Mouse (Mus musculus) hematopoietic stem cell, adult 5-6 weeks (primary cell): ENCODE results near the gene Nemp2. TPM values are rescaled to one million over a fixed set of nuclear protein-coding genes. Genes with fewer than 3 reads are reported as not detected.
"Not testable (repeated sequence)": the region's sequence is repeated elsewhere in the genome, so short reads cannot be mapped to it uniquely, and the experiment has no call there.

Source experiments
- ATAC-seq, 2 experiments: fragments of 125-278 bp in 1 of 2; replicated peaks in 1 of 2; 2 replicates each; pipeline ENCODE4 v1.8.0; 2016 to 2017; ENCODE audit warnings: inconsistent platforms in 2 of 2, mild to moderate bottlenecking in 2 of 2, moderate number of reproducible peaks in 2 of 2, low read depth in 1 of 2, moderate TSS enrichment in 1 of 2; ENCODE audit not compliant: low FRiP score in 2 of 2, poor library complexity in 2 of 2, severe bottlenecking in 2 of 2, insufficient read depth in 1 of 2, low TSS enrichment in 1 of 2
- total RNA-seq: library from RNA; stranded (forward); fragments of 172-1452, 232-1000 nt; gene quantifications from 2 replicates; pipeline ENCODE4 v1.2.3, GENCODE M21; 2017

Gene Nemp2
- total RNA-seq, 1 experiment from 2014 or later: 21.9 TPM

GRCm38 (mm10) chr1:52648153-52649027 is 17.9 kb downstream of the Nemp2 start:
- peak; percentile 76 to 88 for ATAC-seq

DNA sequence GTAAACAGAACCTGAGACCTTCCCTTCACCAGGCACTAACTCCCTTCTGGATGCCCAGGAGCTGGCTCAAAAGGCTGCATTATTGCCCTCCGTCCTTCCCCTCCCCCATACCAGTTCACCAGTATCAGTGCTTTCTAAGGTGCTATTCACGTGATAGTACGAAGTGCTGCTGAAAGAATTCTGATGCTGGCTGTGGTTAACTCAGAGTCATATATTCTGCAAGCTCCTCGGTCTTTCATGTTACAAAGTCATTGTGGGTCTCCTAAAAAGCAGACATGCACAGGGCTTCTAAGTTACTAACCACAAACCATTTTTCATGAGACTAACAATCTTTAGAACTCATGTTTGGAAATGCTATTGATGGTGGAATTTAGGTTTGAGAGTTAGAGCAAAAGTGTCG is 19.6 kb downstream of the Nemp2 start:
- ATAC-seq: no peak

- no peak for ATAC-seq
These were observed 22.2 kb downstream of the Nemp2 start for GRCm38 (mm10) chr1:52652601-52653253.

- peak; percentile 42 to 77; a peak in 2 of 4 replicates for ATAC-seq
These were observed 22.9 kb downstream of the Nemp2 start for GRCm38 (mm10) chr1:52653366-52653765.

GRCm38 (mm10) chr1:52655153-52655552 is 24.6 kb downstream of the Nemp2 start:
- ATAC-seq: peak; percentile 87 to 88

GRCm38 (mm10) chr1:52658160-52658559 is 27.7 kb downstream of the Nemp2 start:
- ATAC-seq: no peak

- no peak for ATAC-seq
These were observed 29.8 kb downstream of the Nemp2 start for GRCm38 (mm10) chr1:52660278-52660677.

DNA sequence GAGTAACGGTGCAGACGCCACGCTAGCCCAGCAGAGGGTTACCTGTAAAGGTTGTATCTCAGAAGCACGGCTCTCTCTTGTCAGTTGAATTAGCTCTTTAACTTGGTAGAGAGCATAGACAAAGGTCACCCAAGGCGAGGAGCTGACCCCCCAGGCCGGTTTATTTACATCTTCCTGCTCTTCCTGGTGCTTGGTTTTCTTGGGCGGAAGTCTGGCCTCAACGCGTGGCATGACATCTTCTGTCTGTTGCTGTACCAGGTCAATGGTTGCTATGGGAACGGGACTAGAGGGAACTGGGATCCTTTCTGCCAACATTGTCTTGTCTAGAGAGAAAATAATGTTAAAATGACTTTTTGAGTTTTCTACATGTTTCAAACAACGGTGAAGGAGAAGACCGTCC is 30.3 kb downstream of the Nemp2 start:
- ATAC-seq: no peak

DNA sequence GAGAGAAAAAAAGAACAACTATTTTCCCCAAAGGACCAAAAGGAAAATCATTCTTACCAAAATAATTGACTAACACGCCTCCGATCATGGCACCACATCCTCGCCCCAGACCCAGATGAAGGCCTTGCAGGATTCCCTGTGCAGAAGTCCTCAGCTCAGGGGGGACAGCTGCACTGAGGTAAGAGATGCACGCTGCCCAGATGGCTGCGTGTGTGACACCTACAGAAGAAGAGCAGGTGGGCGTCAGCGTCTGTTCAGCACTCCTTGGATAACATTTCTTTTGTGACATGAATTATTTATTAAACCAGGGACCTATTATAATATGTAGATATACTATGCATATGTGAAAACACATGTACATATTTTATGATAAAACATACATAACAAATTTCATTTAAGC is 32.7 kb downstream of the Nemp2 start:
- no peak for ATAC-seq

DNA sequence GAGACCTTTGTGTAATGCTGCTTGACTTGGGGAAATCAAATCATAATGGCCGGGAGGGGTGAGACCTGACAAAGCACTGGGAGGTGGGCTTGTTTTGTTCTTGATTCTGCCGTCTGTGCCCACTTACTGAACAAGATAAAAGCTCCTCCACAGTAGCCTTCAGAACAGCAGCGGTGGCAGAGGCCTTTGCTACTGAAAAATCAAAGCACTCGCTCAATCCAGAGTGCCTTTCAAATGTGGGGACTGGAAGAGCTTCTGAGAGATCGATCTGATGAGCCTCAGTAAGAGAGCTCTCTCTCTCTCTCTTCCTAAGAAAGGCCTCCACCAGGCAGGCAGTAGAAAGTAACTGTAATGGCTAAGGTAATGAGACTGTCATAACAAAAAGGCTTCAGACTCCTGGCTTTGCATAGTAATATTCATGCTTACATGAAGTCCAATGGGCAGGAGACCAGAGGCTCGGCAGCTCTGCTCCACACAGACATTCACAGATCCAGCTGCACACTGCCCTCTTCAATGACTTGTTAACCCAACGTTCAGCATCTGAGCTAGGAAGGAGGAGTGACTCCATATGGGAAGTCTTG is 38.3 kb downstream of the Nemp2 start:
- no peak for ATAC-seq

DNA sequence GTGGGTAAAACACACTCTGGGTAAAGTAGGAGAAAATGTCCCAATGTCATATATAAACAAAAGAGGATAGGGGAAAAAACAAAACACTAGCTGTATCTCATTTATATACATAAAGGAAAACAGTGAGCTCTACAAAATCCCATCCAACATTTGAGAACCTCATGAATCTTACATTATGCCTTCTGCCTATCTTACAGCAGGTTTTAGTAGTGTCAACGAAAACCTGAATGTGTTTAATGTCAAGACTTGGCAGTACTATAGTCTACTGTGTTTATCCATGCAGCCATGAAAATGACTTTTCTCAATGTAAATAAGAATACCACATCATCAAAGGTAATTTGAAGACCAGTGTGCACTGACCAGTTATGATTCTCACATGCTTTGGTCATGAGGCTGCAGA is 39.4 kb downstream of the Nemp2 start:
- no peak for ATAC-seq

GRCm38 (mm10) chr1:52675561-52676551 is 45.4 kb downstream of the Nemp2 start:
- ATAC-seq: peak in 1 of 2 experiments; percentile 39; a peak in 1 of 4 replicates

- ATAC-seq: no peak
These were observed 46.1 kb downstream of the Nemp2 start for GRCm38 (mm10) chr1:52676621-52677020.

GRCm38 (mm10) chr1:52683550-52683949 is 53.0 kb downstream of the Nemp2 start:
- no peak for ATAC-seq

DNA sequence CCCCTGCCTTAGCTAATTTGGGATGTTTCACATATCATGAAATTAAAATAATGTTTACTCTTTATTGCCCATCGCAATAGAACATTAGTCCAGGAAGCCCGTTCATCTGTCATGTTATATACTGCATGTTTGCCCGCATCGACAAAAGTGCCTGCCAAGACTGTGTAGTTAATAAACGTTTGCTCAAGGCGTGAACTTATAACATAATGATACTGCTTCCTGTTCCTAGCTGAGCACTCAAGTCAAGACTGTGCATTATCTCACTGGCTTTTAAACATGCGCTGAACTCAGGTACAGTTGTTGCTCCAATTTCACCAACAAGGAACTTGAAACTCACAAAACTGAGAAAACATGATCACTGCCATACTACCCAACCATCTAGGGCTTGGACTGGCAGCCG is 57.1 kb downstream of the Nemp2 start:
- ATAC-seq: no peak

- ATAC-seq: not testable (repeated sequence)
These were observed 64.0 kb downstream of the Nemp2 start for GRCm38 (mm10) chr1:52694456-52694855.
